Mouse (Mus musculus) intestine, embryonic 14.5 days (tissue): ENCODE measurements at regions not wholly inside any gene's neighbourhood (a gene's known extent, or its start where the extent isn't known, plus 50 kb on each side); places are given as distances from the start of the nearest gene placed in this dataset.

ENCODE experiments used
- ATAC-seq: fragments of 200-750 bp; cut with Nextera tagmentation; replicated peaks from 2 replicates; pipeline ENCODE4 v1.8.0; 2017; ENCODE audit warnings: low read depth, moderate number of reproducible peaks, moderate TSS enrichment, moderate library complexity; ENCODE audit not compliant: low FRiP score, low TSS enrichment
- DNase-seq: peaks from one replicate; pipeline ENCODE4 v3.0.0-alpha.2; 2018; ENCODE audit warnings: low spot score
- H3K27ac ChIP-seq: fragments of 300-500 bp; sonication (generic); 2 replicates; pipeline ENCODE4 v1.5.1; 2014; ENCODE audit warnings: low read depth, mild to moderate bottlenecking, control low read depth
- H3K27me3 ChIP-seq: fragments of 300-500 bp; sonication (generic); replicated peaks from 2 replicates; pipeline ENCODE4 v1.6.1; 2014; ENCODE audit warnings: low read length, control low read depth; ENCODE audit not compliant: control insufficient read depth, insufficient read depth
- H3K36me3 ChIP-seq: fragments of 300-500 bp; sonication (generic); 2 replicates; pipeline ENCODE4 v1.6.1; 2014; ENCODE audit warnings: low read length, control low read depth; ENCODE audit not compliant: control insufficient read depth, insufficient read depth
- H3K4me1 ChIP-seq: fragments of 300-500 bp; sonication (generic); replicated peaks from 2 replicates; pipeline ENCODE4 v1.6.1; 2014; ENCODE audit warnings: low read length, control low read depth, mixed read lengths; ENCODE audit not compliant: control insufficient read depth, insufficient read depth
- H3K4me2 ChIP-seq: fragments of 300-500 bp; sonication (generic); 2 replicates; pipeline ENCODE4 v1.6.1; 2014; ENCODE audit warnings: low read length
- H3K4me3 ChIP-seq: fragments of 300-500 bp; sonication (generic); 2 replicates; pipeline ENCODE4 v1.5.1; 2014; ENCODE audit warnings: low read depth, low read length, control low read depth, mixed read lengths
- H3K9ac ChIP-seq: fragments of 300-500 bp; sonication (generic); 2 replicates; pipeline ENCODE4 v1.6.1; 2014; ENCODE audit warnings: mild to moderate bottlenecking, low read length
- H3K9me3 ChIP-seq: fragments of 300-500 bp; sonication (generic); 2 replicates; pipeline ENCODE4 v1.6.1; 2016; ENCODE audit warnings: low read length, control low read depth; ENCODE audit not compliant: control insufficient read depth
- WGBS: fragments of 180-500 bp; shearing (Covaris S2); extraction: QIAGEN DNeasy Blood & Tissue Kit; methylation state at CpG from one replicate; pipeline ENCODE4 v1.1.7; 2014; 5-methylcytosine and 5-hydroxymethylcytosine counted together

GRCm38 (mm10) chr10:98652084-98652483 lies 262.1 kb upstream of the Atp2b1 start:
- Histone ChIP-seq H3K4me2 (no peak overlapping the region), H3K27ac (no peak overlapping the region), H3K9me3 (no peaks in the 10 kb centered on the region), H3K27me3 (no peaks in the 10 kb centered on the region), H3K9ac (no peak overlapping the region), H3K4me1 (no peaks in the 10 kb centered on the region), H3K4me3 (no peak overlapping the region), H3K36me3 (no peaks in the 10 kb centered on the region)
- no peak for ATAC-seq
- 93% methylated on average over 2 of the region's 2 CpGs for WGBS
- no peak for DNase-seq

- no peak overlapping the region for H3K27ac ChIP-seq
- ATAC-seq (no peak), DNase-seq (no peak)
- H3K4me3 ChIP-seq: no peak overlapping the region
- no peak overlapping the region for H3K9ac ChIP-seq
- no peaks in the 10 kb centered on the region for H3K9me3 ChIP-seq
- H3K36me3 ChIP-seq: no peaks in the 10 kb centered on the region
- no peaks in the 10 kb centered on the region for H3K27me3 ChIP-seq
- H3K4me2 ChIP-seq: no peak overlapping the region
- H3K4me1 ChIP-seq: no peaks in the 10 kb centered on the region
- 44% methylated on average over 1 of the region's 1 CpGs for WGBS
Observed at GRCm38 (mm10) chr10:98660747-98661146, 253.5 kb upstream of the Atp2b1 start.

GRCm38 (mm10) chr10:98665936-98666505 lies 248.2 kb upstream of the Atp2b1 start:
- H3K27me3 ChIP-seq: no peaks in the 10 kb centered on the region
- ATAC-seq: no peak
- H3K36me3 ChIP-seq: no peaks in the 10 kb centered on the region
- no peak overlapping the region for H3K9ac ChIP-seq
- no peak overlapping the region for H3K4me2 ChIP-seq
- no peak overlapping the region for H3K27ac ChIP-seq
- no peak overlapping the region for H3K4me3 ChIP-seq
- DNase-seq: no peak
- H3K4me1 ChIP-seq: no peaks in the 10 kb centered on the region
- no peaks in the 10 kb centered on the region for H3K9me3 ChIP-seq
- WGBS: 86% methylated on average over 3 of the region's 3 CpGs

GRCm38 (mm10) chr10:98667728-98668127 lies 246.5 kb upstream of the Atp2b1 start:
- H3K4me1 ChIP-seq: no peaks in the 10 kb centered on the region
- no peaks in the 10 kb centered on the region for H3K36me3 ChIP-seq
- H3K4me2 ChIP-seq: no peak overlapping the region
- no peak overlapping the region for H3K9ac ChIP-seq
- no peak for DNase-seq
- H3K27me3 ChIP-seq: no peaks in the 10 kb centered on the region
- H3K9me3 ChIP-seq: no peaks in the 10 kb centered on the region
- no peak for ATAC-seq
- H3K4me3 ChIP-seq: no peak overlapping the region
- WGBS: 74% methylated on average over 1 of the region's 1 CpGs
- no peak overlapping the region for H3K27ac ChIP-seq

GRCm38 (mm10) chr10:98674131-98674530 lies 240.1 kb upstream of the Atp2b1 start:
- H3K9me3 ChIP-seq: no peaks in the 10 kb centered on the region
- no peaks in the 10 kb centered on the region for H3K27me3 ChIP-seq
- no peaks in the 10 kb centered on the region for H3K4me1 ChIP-seq
- ATAC-seq (no peak), DNase-seq (no peak)
- no peak overlapping the region for H3K9ac ChIP-seq
- 0 out of 2 replicates have a peak overlapping the region, but pooled peaks have one; percentile 6 for H3K27ac ChIP-seq
- WGBS: 73% methylated on average over 1 of the region's 1 CpGs
- H3K4me3 ChIP-seq: no peak overlapping the region
- H3K36me3 ChIP-seq: no peaks in the 10 kb centered on the region
- no peak overlapping the region for H3K4me2 ChIP-seq

GRCm38 (mm10) chr10:98676907-98677306 lies 237.3 kb upstream of the Atp2b1 start:
- H3K27me3 ChIP-seq: no peaks in the 10 kb centered on the region
- no peak overlapping the region for H3K27ac ChIP-seq
- ATAC-seq (no peak), DNase-seq (no peak)
- no peaks in the 10 kb centered on the region for H3K4me1 ChIP-seq
- no peaks in the 10 kb centered on the region for H3K9me3 ChIP-seq
- H3K4me2 ChIP-seq: no peak overlapping the region
- H3K4me3 ChIP-seq: no peak overlapping the region
- H3K36me3 ChIP-seq: no peaks in the 10 kb centered on the region
- no peak overlapping the region for H3K9ac ChIP-seq
- 72% methylated on average over 2 of the region's 2 CpGs for WGBS

- ATAC-seq (no peak), DNase-seq (no peak)
Observed at GRCm38 (mm10) chr10:98678234-98678633, 236.0 kb upstream of the Atp2b1 start.

GRCm38 (mm10) chr10:98682436-98682835 lies 231.8 kb upstream of the Atp2b1 start:
- H3K27ac ChIP-seq: no peak overlapping the region
- no peaks in the 10 kb centered on the region for H3K9me3 ChIP-seq
- H3K4me3 ChIP-seq: no peak overlapping the region
- ATAC-seq (no peak), DNase-seq (no peak)
- no peak overlapping the region for H3K9ac ChIP-seq
- H3K36me3 ChIP-seq: no peaks in the 10 kb centered on the region
- H3K4me1 ChIP-seq: peaks cover 10% of the 10 kb centered on the region
- no peaks in the 10 kb centered on the region for H3K27me3 ChIP-seq
- H3K4me2 ChIP-seq: no peak overlapping the region
- WGBS: 100% methylated on average over 1 of the region's 1 CpGs

More at GRCm38 (mm10) chr10:98678234-98678633, 236.0 kb upstream of the Atp2b1 start:
- Histone ChIP-seq H3K4me3 (no peak overlapping the region), H3K9me3 (no peaks in the 10 kb centered on the region), H3K9ac (no peak overlapping the region), H3K27me3 (no peaks in the 10 kb centered on the region), H3K4me2 (no peak overlapping the region), H3K27ac (no peak overlapping the region), H3K4me1 (no peaks in the 10 kb centered on the region), H3K36me3 (no peaks in the 10 kb centered on the region)
- 63% methylated on average over 4 of the region's 4 CpGs for WGBS

- H3K4me1 ChIP-seq: peaks cover 10% of the 10 kb centered on the region
- H3K36me3 ChIP-seq: no peaks in the 10 kb centered on the region
- H3K27ac ChIP-seq: peak overlapping the region; percentile 80
- H3K4me3 ChIP-seq: peak overlapping the region; percentile 12; the same call in 1 of the 2 replicates
- WGBS: 12% methylated on average over 12 of the region's 12 CpGs
- DNase-seq (peak; percentile 62), ATAC-seq (peak; percentile 66; the same call in 1 of the 2 replicates)
- no peaks in the 10 kb centered on the region for H3K27me3 ChIP-seq
- H3K9me3 ChIP-seq: no peaks in the 10 kb centered on the region
- H3K9ac ChIP-seq: peak overlapping the region; percentile 29; the same call in 1 of the 2 replicates
- peak overlapping the region; percentile 47 for H3K4me2 ChIP-seq
Observed at GRCm38 (mm10) chr10:98684195-98684594, 230.0 kb upstream of the Atp2b1 start.
